In genomic region chr16:25335058-25335703, GRCm38 (mm10) we compare ENCODE assay signal across 23 mouse cellular contexts. TPM values are rescaled to one million over a fixed set of nuclear protein-coding genes. Genes with fewer than 3 reads are reported as not detected.
A peak's percentile ranks its signal among the peaks of the same experiment; 100 is the strongest.
DNase-seq lines count a peak whose midpoint lies in the region; ATAC-seq and TF ChIP-seq lines count a peak whose summit lies in the region.
"Had no signal": no experiment of that assay in that cellular context is flagged by ENCODE, and none has a peak within 500 bp of the region (broad histone marks: within the 10 kb centered on the region; RNA-seq: fewer than 3 reads in every experiment).

No protein-coding gene starts in this region.

- no peak overlapping the region for H3K9ac ChIP-seq in hindbrain, embryonic 12.5 days
- H3K9ac ChIP-seq in neural tube, embryonic 11.5 days (ENCODE audit: low read length), result no peak overlapping the region
- H3K9ac ChIP-seq in limb, embryonic 11.5 days (ENCODE audit: low read length), result no peak overlapping the region
- no peak overlapping the region for H3K9ac ChIP-seq in forebrain, embryonic 15.5 days (replicated peaks)
- H3K9ac ChIP-seq: heart, embryonic 13.5 days; limb, embryonic 12.5 days; liver, embryonic 13.5 days had no signal

- DNase-seq in hindbrain, embryonic 10.5 days (ENCODE audit: low spot score), result no peak
- peak; percentile 39 for DNase-seq in neural tube, embryonic 11.5 days (ENCODE audit: low spot score)
- no peak for DNase-seq in neural tube, embryonic 10.5 days (ENCODE audit: extremely low spot score, low spot score)
- peak; percentile 22 for DNase-seq in limb, embryonic 11.5 days (ENCODE audit: low spot score)
- DNase-seq in layer of hippocampus, postnatal 36 days, result no peak
- DNase-seq in thymus, adult 2 months, result no peak
- DNase-seq: adrenal gland, adult 2 months; cerebellum, adult 11-12 months; cerebellum, postnatal 36 days; heart, postnatal 4 days; kidney, adult 11 months; liver, embryonic 13.5 days; right cerebral cortex, adult 18-20 months had no signal

- 20% methylated on average over 4 of the region's 4 CpGs for WGBS in hindbrain, embryonic 12.5 days
- WGBS in hindbrain, embryonic 10.5 days, result 30% methylated on average over 4 of the region's 4 CpGs
- WGBS in neural tube, embryonic 11.5 days, result 27% methylated on average over 4 of the region's 4 CpGs
- 24% methylated on average over 4 of the region's 4 CpGs for WGBS in limb, embryonic 11.5 days
- 23% methylated on average over 4 of the region's 4 CpGs for WGBS in forebrain, embryonic 15.5 days
- WGBS in thymus, adult 2 months, result 85% methylated on average over 4 of the region's 4 CpGs

- TF ChIP-seq CTCF in thymus, adult 2 months (IDR thresholded peaks at IDR 0.05; ENCODE audit: borderline replicate concordance, control insufficient read depth, extremely low read depth, insufficient read depth, low read length, poor library complexity), result no peak

- H3K36me3 ChIP-seq in hindbrain, embryonic 12.5 days, result no peaks in the 10 kb centered on the region
- H3K36me3 ChIP-seq in hindbrain, embryonic 10.5 days, result no peaks in the 10 kb centered on the region
- no peaks in the 10 kb centered on the region for H3K36me3 ChIP-seq in neural tube, embryonic 11.5 days (ENCODE audit: control insufficient read depth, insufficient read depth, low read length)
- no peaks in the 10 kb centered on the region for H3K36me3 ChIP-seq in limb, embryonic 11.5 days (ENCODE audit: control insufficient read depth, insufficient read depth, low read length)
- no peaks in the 10 kb centered on the region for H3K36me3 ChIP-seq in forebrain, embryonic 15.5 days
- no peaks in the 10 kb centered on the region for H3K36me3 ChIP-seq in thymus, adult 2 months (ENCODE audit: control insufficient read depth, insufficient read depth, low read length)
- H3K36me3 ChIP-seq: heart, embryonic 13.5 days; limb, embryonic 12.5 days; liver, embryonic 13.5 days had no signal

- H3K9me3 ChIP-seq in hindbrain, embryonic 12.5 days (replicated peaks), result no peaks in the 10 kb centered on the region
- no peaks in the 10 kb centered on the region for H3K9me3 ChIP-seq in hindbrain, embryonic 10.5 days
- H3K9me3 ChIP-seq in neural tube, embryonic 11.5 days (ENCODE audit: control insufficient read depth, low read length), result no peaks in the 10 kb centered on the region
- H3K9me3 ChIP-seq in limb, embryonic 11.5 days (ENCODE audit: control insufficient read depth, low read length), result no peaks in the 10 kb centered on the region
- no peaks in the 10 kb centered on the region for H3K9me3 ChIP-seq in forebrain, embryonic 15.5 days
- H3K9me3 ChIP-seq: heart, embryonic 13.5 days; limb, embryonic 12.5 days; liver, embryonic 13.5 days; megakaryocyte, embryonic 14.5 days had no signal

- peak; percentile 50; the same call in 1 of the 2 replicates for ATAC-seq in hindbrain, embryonic 12.5 days (ENCODE audit: low FRiP score)
- ATAC-seq in neural tube, embryonic 11.5 days (ENCODE audit: insufficient read depth, low FRiP score, low TSS enrichment), result peak; percentile 60
- ATAC-seq in limb, embryonic 11.5 days (ENCODE audit: insufficient number of reproducible peaks, low FRiP score, low TSS enrichment, low read depth), result no peak
- no peak for ATAC-seq in forebrain, embryonic 15.5 days (replicated peaks)

- H3K4me2 ChIP-seq in hindbrain, embryonic 12.5 days (replicated peaks), result no peak overlapping the region
- no peak overlapping the region for H3K4me2 ChIP-seq in neural tube, embryonic 11.5 days (ENCODE audit: low read depth)
- H3K4me2 ChIP-seq in limb, embryonic 11.5 days (ENCODE audit: low read depth, severe bottlenecking), result no peak overlapping the region
- H3K4me2 ChIP-seq in forebrain, embryonic 15.5 days (replicated peaks), result no peak overlapping the region
- H3K4me2 ChIP-seq: heart, embryonic 13.5 days; limb, embryonic 12.5 days; liver, embryonic 13.5 days had no signal

- TF ChIP-seq POLR2A in thymus, adult 2 months (IDR thresholded peaks at IDR 0.05; ENCODE audit: control insufficient read depth, extremely low read depth, insufficient read depth, low read length, poor library complexity), result no peak

- H3K27ac ChIP-seq in hindbrain, embryonic 12.5 days, result no peak overlapping the region
- no peak overlapping the region for H3K27ac ChIP-seq in hindbrain, embryonic 10.5 days
- H3K27ac ChIP-seq in neural tube, embryonic 11.5 days (ENCODE audit: low read depth, low read length), result no peak overlapping the region
- H3K27ac ChIP-seq in limb, embryonic 11.5 days (replicated peaks; ENCODE audit: low read depth, low read length), result no peak overlapping the region
- H3K27ac ChIP-seq in forebrain, embryonic 15.5 days (replicated peaks), result no peak overlapping the region
- H3K27ac ChIP-seq in thymus, adult 2 months (ENCODE audit: control insufficient read depth, insufficient read depth, low read length), result no peak overlapping the region
- H3K27ac ChIP-seq: heart, embryonic 13.5 days; limb, embryonic 12.5 days; liver, embryonic 13.5 days had no signal

- no peaks in the 10 kb centered on the region for H3K27me3 ChIP-seq in hindbrain, embryonic 12.5 days
- H3K27me3 ChIP-seq in hindbrain, embryonic 10.5 days (ENCODE audit: insufficient read depth, poor library complexity, severe bottlenecking), result peaks cover 22% of the 10 kb centered on the region
- no peaks in the 10 kb centered on the region for H3K27me3 ChIP-seq in neural tube, embryonic 11.5 days (ENCODE audit: control insufficient read depth, insufficient read depth, low read length)
- no peaks in the 10 kb centered on the region for H3K27me3 ChIP-seq in limb, embryonic 11.5 days (ENCODE audit: control insufficient read depth, insufficient read depth, low read length)
- H3K27me3 ChIP-seq in forebrain, embryonic 15.5 days, result no peaks in the 10 kb centered on the region
- no peaks in the 10 kb centered on the region for H3K27me3 ChIP-seq in thymus, adult 2 months (ENCODE audit: control insufficient read depth, insufficient read depth, low read length)
- H3K27me3 ChIP-seq: CH12.LX; heart, embryonic 13.5 days; limb, embryonic 12.5 days; liver, embryonic 13.5 days; megakaryocyte, embryonic 14.5 days had no signal

- H3K4me1 ChIP-seq in hindbrain, embryonic 12.5 days, result no peaks in the 10 kb centered on the region
- H3K4me1 ChIP-seq in hindbrain, embryonic 10.5 days (replicated peaks), result peaks cover 22% of the 10 kb centered on the region
- H3K4me1 ChIP-seq in neural tube, embryonic 11.5 days (ENCODE audit: control insufficient read depth, insufficient read depth, low read length), result no peaks in the 10 kb centered on the region
- H3K4me1 ChIP-seq in limb, embryonic 11.5 days (ENCODE audit: control insufficient read depth, insufficient read depth, low read length), result no peaks in the 10 kb centered on the region
- H3K4me1 ChIP-seq in forebrain, embryonic 15.5 days, result no peaks in the 10 kb centered on the region
- H3K4me1 ChIP-seq in thymus, adult 2 months (replicated peaks; ENCODE audit: control insufficient read depth, insufficient read depth, low read length), result no peaks in the 10 kb centered on the region
- H3K4me1 ChIP-seq: heart, embryonic 13.5 days; liver, embryonic 13.5 days; megakaryocyte, embryonic 14.5 days had no signal

- no peak overlapping the region for H3K4me3 ChIP-seq in hindbrain, embryonic 12.5 days
- H3K4me3 ChIP-seq in hindbrain, embryonic 10.5 days, result no peak overlapping the region
- no peak overlapping the region for H3K4me3 ChIP-seq in neural tube, embryonic 11.5 days (ENCODE audit: low read depth, low read length)
- no peak overlapping the region for H3K4me3 ChIP-seq in limb, embryonic 11.5 days (ENCODE audit: low read depth, low read length)
- H3K4me3 ChIP-seq in forebrain, embryonic 15.5 days, result no peak overlapping the region
- no peak overlapping the region for H3K4me3 ChIP-seq in thymus, adult 2 months (ENCODE audit: control insufficient read depth, insufficient read depth, low read length)
- H3K4me3 ChIP-seq: heart, embryonic 13.5 days; limb, embryonic 12.5 days; liver, embryonic 13.5 days; megakaryocyte, embryonic 14.5 days had no signal

RNA-seq across cellular contexts. Expression of gene Tprg, which starts 48.6 kb away (rescaled TPM):
- polyA plus RNA-seq in hindbrain, embryonic 12.5 days (2016; fragmentation: Nextera tagmentation; extraction: Ambion mirVana), result not detected in 2 replicates
- not detected in 2 replicates for polyA plus RNA-seq in hindbrain, embryonic 10.5 days (2016; fragmentation: Nextera tagmentation; extraction: Ambion mirVana)
- polyA plus RNA-seq in neural tube, embryonic 11.5 days (2014; fragmentation: Nextera tagmentation; extraction: Ambion mirVana), result not detected in 2 replicates
- polyA plus RNA-seq in limb, embryonic 11.5 days (2014; fragmentation: Nextera tagmentation; extraction: Ambion mirVana), result 0.23 TPM in 1 of 2 replicates, not detected in the other
- total RNA-seq in layer of hippocampus, postnatal 36 days (2021), result not detected
- polyA plus RNA-seq in forebrain, embryonic 15.5 days (2015; fragmentation: Nextera tagmentation; extraction: Ambion mirVana), result not detected in 2 replicates
- 0.15 TPM in 1 of 2 replicates, not detected in the other for polyA plus RNA-seq in thymus, adult 2 months (2012; rRNA removed)
- total RNA-seq: adrenal gland, adult 2 months; CH12.LX; gastrocnemius, postnatal 4 days; heart, postnatal 4 days; layer of hippocampus, adult 18-20 months; left cerebral cortex, adult 18-20 months had no signal
- polyA plus RNA-seq: adrenal gland, adult 2 months; heart, embryonic 13.5 days; limb, embryonic 12.5 days; liver, embryonic 13.5 days; small intestine, adult 2 months had no signal

Comparison
In these comparisons a context has a peak if more than half of its experiments do, and no peak if none do; other contexts are left out.
1. DNase-seq: peak in neural tube, embryonic 11.5 days (single experiment) and limb, embryonic 11.5 days (single experiment); none in hindbrain, embryonic 10.5 days (single experiment), neural tube, embryonic 10.5 days (single experiment), layer of hippocampus, postnatal 36 days (0 of 2) and thymus, adult 2 months (single experiment).
2. ATAC-seq: peak in hindbrain, embryonic 12.5 days (single experiment) and neural tube, embryonic 11.5 days (single experiment); none in limb, embryonic 11.5 days (single experiment) and forebrain, embryonic 15.5 days (single experiment).